Mouse (Mus musculus) liver, embryonic 14.5 days (tissue): ENCODE results near the gene Gtf2a1l. TPM values are rescaled to one million over a fixed set of nuclear protein-coding genes. Genes with fewer than 3 reads are reported as not detected.

Experiments
- ATAC-seq: fragments of 200-750 bp; cut with Nextera tagmentation; 2 replicates; pipeline ENCODE4 v1.8.0; 2017; ENCODE audit warnings: moderate number of reproducible peaks, mild to moderate bottlenecking, moderate library complexity; ENCODE audit not compliant: insufficient read depth
- DNase-seq, 3 experiments: peaks; one replicate each; pipeline ENCODE4 v3.0.0-alpha.2; 2012 to 2013; ENCODE audit warnings: low read depth in 3 of 3, low spot score in 3 of 3
- H3K27ac ChIP-seq: fragments of 300-500 bp; sonication (generic); 2 replicates; pipeline ENCODE4 v1.5.1; 2014; ENCODE audit warnings: moderate library complexity, mild to moderate bottlenecking, control low read depth, inconsistent platforms
- H3K27me3 ChIP-seq: fragments of 300-500 bp; sonication (generic); 2 replicates; pipeline ENCODE4 v1.6.1; 2014; ENCODE audit warnings: mild to moderate bottlenecking, low read length, moderate library complexity; ENCODE audit not compliant: control insufficient read depth, insufficient read depth
- H3K36me3 ChIP-seq: fragments of 300-500 bp; sonication (generic); replicated peaks from 2 replicates; pipeline ENCODE4 v1.6.1; 2014; ENCODE audit warnings: low read depth; ENCODE audit not compliant: control insufficient read depth, insufficient read depth
- H3K4me1 ChIP-seq, 2 experiments: fragments of 200-500 bp in 1 of 2; fragments of 300-500 bp in 1 of 2; sonication (generic) in 1 of 2; replicated peaks; 2 replicates each; pipeline ENCODE4 v1.6.1; 2012 to 2014; ENCODE audit warnings: antibody characterized with exemption in 1 of 2, inconsistent platforms in 1 of 2, low read length in 1 of 2; ENCODE audit not compliant: control insufficient read depth in 2 of 2, insufficient read depth in 2 of 2
- H3K4me2 ChIP-seq: fragments of 300-500 bp; sonication (generic); 2 replicates; pipeline ENCODE4 v1.6.1; 2014; ENCODE audit warnings: low read depth, mild to moderate bottlenecking, control low read depth, moderate library complexity
- H3K4me3 ChIP-seq, 2 experiments: fragments of 200-500 bp in 1 of 2; fragments of 300-500 bp in 1 of 2; sonication (generic) in 1 of 2; 2 replicates each; pipeline ENCODE4 v1.5.1; 2012 to 2014; ENCODE audit warnings: low read depth in 2 of 2, low read length in 2 of 2, mild to moderate bottlenecking in 2 of 2, control low read depth in 1 of 2, inconsistent platforms in 1 of 2, moderate library complexity in 1 of 2; ENCODE audit not compliant: insufficient read depth in 1 of 2
- H3K9ac ChIP-seq: fragments of 300-500 bp; sonication (generic); replicated peaks from 2 replicates; pipeline ENCODE4 v1.6.1; 2014; ENCODE audit warnings: mild to moderate bottlenecking, control low read depth, moderate library complexity
- H3K9me3 ChIP-seq: fragments of 300-500 bp; sonication (generic); 2 replicates; pipeline ENCODE4 v1.6.1; 2016; ENCODE audit warnings: low read length, mixed read lengths; ENCODE audit not compliant: control insufficient read depth
- CTCF ChIP-seq: IDR thresholded peaks from 2 replicates; pipeline ENCODE4 v1.5.1; 2016; ENCODE audit warnings: antibody characterized with exemption, low read depth, control low read depth
- EP300 ChIP-seq: IDR thresholded peaks from 2 replicates; pipeline ENCODE4 v1.6.1; 2016; ENCODE audit warnings: antibody characterized with exemption, low read depth
- WGBS: fragments of 180-500 bp; shearing (Covaris S2); extraction: QIAGEN DNeasy Blood & Tissue Kit; methylation state at CpG from one replicate; pipeline ENCODE4 v1.1.7; 2014; ENCODE audit not compliant: insufficient replicate concordance; 5-methylcytosine and 5-hydroxymethylcytosine counted together
- polyA plus RNA-seq, 2 experiments: library from polyadenylated mRNA; depleted of rRNA in 1 of 2; stranded (reverse) in 1 of 2; unstranded in 1 of 2; fragments of >200 nt; fragmentation: Nextera tagmentation in 1 of 2; extraction: Ambion mirVana in 1 of 2; gene quantifications; 2 replicates each; pipeline versions ENCODE4 v1.2.1 to v1.2.3; 2012 to 2014

Gtf2a1l gene
- polyA plus RNA-seq, 2 experiments = not detected

DNA sequence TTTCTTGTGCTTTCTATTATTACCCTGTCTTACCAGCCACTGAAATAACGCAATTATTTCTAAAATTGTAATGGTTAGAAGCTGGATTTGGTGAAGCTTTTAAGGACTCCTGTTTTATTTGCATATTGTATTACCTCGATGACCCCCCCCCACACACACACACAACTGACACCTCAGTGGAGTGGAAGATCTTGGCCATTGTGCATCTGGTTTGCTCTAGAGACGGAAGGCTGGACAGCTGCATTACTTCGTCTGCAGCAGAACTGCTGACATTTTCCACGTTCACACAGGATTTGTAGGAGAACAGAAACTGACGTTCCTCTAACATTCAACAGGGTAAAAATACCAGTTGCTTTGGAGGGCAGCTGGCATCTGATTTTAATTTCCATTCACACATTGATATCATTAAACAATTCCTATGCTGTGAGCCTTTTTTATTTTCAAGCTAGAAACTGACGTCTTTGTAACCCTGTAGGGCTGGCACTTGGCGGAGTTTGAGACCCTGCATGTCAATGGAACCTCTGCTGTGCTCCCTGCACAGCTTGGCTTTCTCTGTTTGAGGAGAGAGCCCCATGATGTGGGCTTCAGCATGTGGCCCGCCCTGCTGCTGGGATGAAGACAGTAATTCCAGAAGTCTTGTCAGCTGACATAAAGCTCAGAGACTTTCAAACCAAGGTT, 28.3 kb downstream of the Gtf2a1l start:
- Histone ChIP-seq H3K4me2 (no peak overlapping the region), H3K4me3 (no peak overlapping the region), H3K9me3 (no peaks in the 10 kb centered on the region), H3K27ac (no peak overlapping the region), H3K4me1 (no peaks in the 10 kb centered on the region), H3K9ac (no peak overlapping the region), H3K36me3 (no peaks in the 10 kb centered on the region), H3K27me3 (no peaks in the 10 kb centered on the region)
- ATAC-seq (no peak), DNase-seq (no peak)
- 62% methylated on average over 9 of the region's 9 CpGs for WGBS
- no peak for TF ChIP-seq CTCF
- no peak for TF ChIP-seq EP300

DNA sequence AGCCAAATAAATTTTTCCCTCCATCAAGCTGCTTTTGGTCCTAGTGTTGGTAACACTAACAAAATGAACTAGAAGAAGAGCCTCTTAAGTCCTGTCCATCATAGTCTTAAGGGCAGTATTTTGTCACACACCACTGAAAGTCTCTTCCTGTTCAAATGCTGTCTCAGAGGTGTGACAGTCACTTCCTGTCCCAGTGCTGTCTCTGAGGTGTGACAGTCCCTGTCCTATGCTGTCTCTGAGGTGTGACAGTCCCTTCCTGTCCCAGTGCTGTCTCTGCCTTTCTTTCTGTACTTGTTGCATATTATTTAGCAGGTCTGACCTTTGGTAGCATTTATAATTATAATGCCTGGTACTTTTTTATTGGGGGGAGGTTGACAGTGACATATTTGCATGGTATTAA, 32.4 kb downstream of the Gtf2a1l start:
- DNase-seq (no peak), ATAC-seq (no peak)
- no peaks in the 10 kb centered on the region for H3K36me3 ChIP-seq
- no peak overlapping the region for H3K4me2 ChIP-seq
- H3K27me3 ChIP-seq = no peaks in the 10 kb centered on the region
- no peak overlapping the region for H3K9ac ChIP-seq
- H3K4me3 ChIP-seq = no peak overlapping the region
- TF ChIP-seq EP300 = no peak
- no peak overlapping the region for H3K27ac ChIP-seq
- H3K9me3 ChIP-seq = no peaks in the 10 kb centered on the region
- H3K4me1 ChIP-seq = no peaks in the 10 kb centered on the region

DNA sequence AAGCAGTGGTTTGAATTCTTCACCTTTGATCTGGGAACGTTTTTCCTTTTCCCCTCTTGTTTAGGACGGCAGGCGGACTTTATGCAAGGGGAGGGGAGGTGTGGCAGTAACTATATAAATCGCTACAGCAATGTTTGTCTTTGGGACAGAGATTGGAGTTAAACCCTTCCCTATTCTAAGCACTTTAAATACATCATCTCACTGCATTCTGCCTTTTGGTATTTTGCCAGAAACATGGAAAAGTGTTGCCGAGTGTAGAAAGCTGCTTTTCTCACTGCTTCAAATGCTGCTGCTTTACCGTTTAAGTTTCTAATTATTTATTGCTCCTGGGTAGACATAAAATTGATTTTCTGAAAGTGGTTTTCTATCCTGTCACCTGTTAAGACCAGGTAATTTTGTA, 33.9 kb downstream of the Gtf2a1l start:
- no peaks in the 10 kb centered on the region for H3K27me3 ChIP-seq
- H3K4me2 ChIP-seq = no peak overlapping the region
- no peak overlapping the region for H3K4me3 ChIP-seq
- H3K36me3 ChIP-seq = no peaks in the 10 kb centered on the region
- no peak overlapping the region for H3K9ac ChIP-seq
- ATAC-seq (no peak), DNase-seq (no peak)
- WGBS = 31% methylated on average over 6 of the region's 6 CpGs
- H3K9me3 ChIP-seq = no peaks in the 10 kb centered on the region
- no peak overlapping the region for H3K27ac ChIP-seq
- TF ChIP-seq CTCF (no peak), EP300 (no peak)
- no peaks in the 10 kb centered on the region for H3K4me1 ChIP-seq

DNA sequence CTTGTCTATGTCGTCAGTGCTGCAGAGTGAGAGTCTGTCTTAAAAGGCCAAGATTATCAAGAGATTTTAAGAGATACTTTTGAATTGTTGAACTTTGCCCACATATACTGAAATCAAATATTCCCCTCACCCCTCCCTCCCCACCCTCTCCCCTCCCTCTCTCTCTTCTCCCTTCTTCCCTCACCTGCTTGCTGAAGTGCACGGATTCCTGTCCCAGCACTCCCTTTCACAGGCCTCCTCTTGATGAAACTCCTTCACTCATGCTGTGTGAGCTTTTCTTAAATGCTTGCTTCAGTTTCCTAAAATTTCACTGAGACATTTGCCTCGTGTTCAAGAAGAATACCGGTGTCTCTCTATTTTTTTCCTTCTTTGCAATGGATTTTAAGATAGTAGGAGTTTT, 34.7 kb downstream of the Gtf2a1l start:
- no peak overlapping the region for H3K4me3 ChIP-seq
- H3K9ac ChIP-seq = no peak overlapping the region
- no peaks in the 10 kb centered on the region for H3K27me3 ChIP-seq
- DNase-seq (no peak), ATAC-seq (no peak)
- no peaks in the 10 kb centered on the region for H3K9me3 ChIP-seq
- H3K4me1 ChIP-seq = no peaks in the 10 kb centered on the region
- TF ChIP-seq CTCF = no peak
- TF ChIP-seq EP300 = no peak
- no peak overlapping the region for H3K4me2 ChIP-seq
- H3K36me3 ChIP-seq = no peaks in the 10 kb centered on the region
- H3K27ac ChIP-seq = no peak overlapping the region
- WGBS = 34% methylated on average over 4 of the region's 4 CpGs

DNA sequence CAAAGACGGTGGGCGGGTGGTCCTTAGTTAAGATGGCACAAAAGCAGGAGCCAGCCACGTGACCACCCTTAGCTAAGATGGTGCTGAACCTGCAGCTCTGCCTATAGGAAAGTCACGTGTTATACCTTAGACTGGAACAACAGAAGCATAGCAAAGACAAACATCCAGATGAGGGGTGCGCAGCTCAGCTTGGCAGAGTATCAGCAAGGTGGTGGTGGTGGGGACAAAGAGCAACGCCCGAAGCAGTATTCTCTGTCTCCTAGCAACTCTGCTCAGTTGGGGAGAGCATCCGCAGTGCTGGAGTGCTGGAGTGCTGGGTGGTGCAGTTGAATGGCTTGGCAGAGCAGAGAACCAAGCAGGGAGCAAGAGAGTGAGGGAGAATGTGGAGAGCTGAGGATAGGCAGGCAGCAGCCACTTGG, 37.8 kb downstream of the Gtf2a1l start:
- WGBS = 48% methylated on average over 8 of the region's 8 CpGs
- no peak overlapping the region for H3K27ac ChIP-seq
- DNase-seq (no peak), ATAC-seq (no peak)
- H3K4me3 ChIP-seq = no peak overlapping the region
- TF ChIP-seq CTCF (no peak), EP300 (no peak)
- no peak overlapping the region for H3K9ac ChIP-seq
- H3K9me3 ChIP-seq = no peaks in the 10 kb centered on the region
- H3K4me2 ChIP-seq = no peak overlapping the region
- no peaks in the 10 kb centered on the region for H3K4me1 ChIP-seq
- no peaks in the 10 kb centered on the region for H3K27me3 ChIP-seq
- H3K36me3 ChIP-seq = no peaks in the 10 kb centered on the region
